Mouse (Mus musculus) heart, embryonic 14.5 days (tissue): ENCODE measurements at regions not wholly inside any gene's neighbourhood (a gene's known extent, or its start where the extent isn't known, plus 50 kb on each side); places are given as distances from the start of the nearest gene placed in this dataset.

Source experiments
- ATAC-seq: fragments of 200-750 bp; cut with Nextera tagmentation; 2 replicates; pipeline ENCODE4 v1.8.0; 2017; ENCODE audit warnings: low read depth, moderate TSS enrichment; ENCODE audit not compliant: insufficient number of reproducible peaks, insufficient read depth, low FRiP score
- H3K27ac ChIP-seq, 2 experiments: fragments of 200-500 bp in 1 of 2; fragments of 300-500 bp in 1 of 2; sonication (generic) in 1 of 2; replicated peaks in 1 of 2; 2 replicates each; pipeline ENCODE4 v1.5.1; 2012 to 2014; ENCODE audit warnings: low read depth in 2 of 2, low read length in 2 of 2, control low read depth in 1 of 2, mild to moderate bottlenecking in 1 of 2, mixed read lengths in 1 of 2; ENCODE audit not compliant: control insufficient read depth in 1 of 2, insufficient read depth in 1 of 2
- H3K27me3 ChIP-seq: fragments of 300-500 bp; sonication (generic); 2 replicates; pipeline ENCODE4 v1.6.1; 2014; ENCODE audit warnings: mild to moderate bottlenecking, low read length, control low read depth; ENCODE audit not compliant: control insufficient read depth, insufficient read depth
- H3K36me3 ChIP-seq: fragments of 300-500 bp; sonication (generic); 2 replicates; pipeline ENCODE4 v1.6.1; 2014; ENCODE audit warnings: mild to moderate bottlenecking, control low read depth, low read length, mixed read lengths; ENCODE audit not compliant: control insufficient read depth, insufficient read depth
- H3K4me1 ChIP-seq, 2 experiments: fragments of 200-500 bp in 1 of 2; fragments of 300-500 bp in 1 of 2; sonication (generic) in 1 of 2; 2 replicates each; pipeline ENCODE4 v1.6.1; 2012 to 2014; ENCODE audit warnings: low read length in 2 of 2, control low read depth in 1 of 2, mixed read lengths in 1 of 2; ENCODE audit not compliant: control insufficient read depth in 2 of 2, insufficient read depth in 2 of 2
- H3K4me2 ChIP-seq: fragments of 300-500 bp; sonication (generic); 2 replicates; pipeline ENCODE4 v1.6.1; 2014; ENCODE audit warnings: mild to moderate bottlenecking, low read length
- H3K4me3 ChIP-seq, 2 experiments: fragments of 200-500 bp in 1 of 2; fragments of 300-500 bp in 1 of 2; sonication (generic) in 1 of 2; 2 replicates each; pipeline ENCODE4 v1.5.1; 2012 to 2014; ENCODE audit warnings: low read length in 2 of 2, mild to moderate bottlenecking in 2 of 2, control low read depth in 1 of 2, low read depth in 1 of 2, moderate library complexity in 1 of 2; ENCODE audit not compliant: control insufficient read depth in 1 of 2, insufficient read depth in 1 of 2
- H3K9ac ChIP-seq: fragments of 300-500 bp; sonication (generic); 2 replicates; pipeline ENCODE4 v1.6.1; 2014; ENCODE audit warnings: mild to moderate bottlenecking, low read length
- H3K9me3 ChIP-seq: fragments of 300-500 bp; sonication (generic); 2 replicates; pipeline ENCODE4 v1.6.1; 2016; ENCODE audit warnings: low read length, control low read depth; ENCODE audit not compliant: control insufficient read depth
- WGBS: fragments of 180-500 bp; shearing (Covaris S2); extraction: QIAGEN DNeasy Blood & Tissue Kit; methylation state at CpG from one replicate; pipeline ENCODE4 v1.1.7; 2014; 5-methylcytosine and 5-hydroxymethylcytosine counted together

DNA sequence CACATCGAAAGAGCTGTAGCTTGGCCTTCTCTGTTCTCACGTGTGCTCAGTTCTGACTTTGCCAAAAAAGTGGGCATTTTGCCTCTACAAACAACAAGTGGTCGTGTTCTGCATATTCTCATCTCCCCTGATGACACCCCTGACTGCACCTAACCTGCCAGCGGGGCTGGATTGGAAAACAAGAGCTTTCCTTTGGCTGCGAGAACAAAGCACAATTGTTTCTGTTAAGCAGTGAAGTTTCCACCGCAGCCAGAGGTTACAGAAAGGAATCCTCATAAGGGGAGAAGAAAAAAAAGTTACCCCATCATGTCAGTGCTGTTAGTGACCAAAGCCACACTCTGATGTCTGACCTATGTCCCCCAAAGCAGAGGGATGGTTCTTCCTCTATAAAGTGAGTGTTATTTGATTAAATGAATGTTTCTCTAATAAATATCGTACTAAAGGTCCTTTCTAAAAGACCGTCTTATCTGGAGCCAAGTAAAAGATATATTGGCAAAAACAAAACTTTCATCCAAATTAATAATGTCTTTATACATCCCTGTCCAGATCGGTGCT lies 371.4 kb upstream of the Intu start:
- H3K27ac ChIP-seq, result no peak overlapping the region
- no peak overlapping the region for H3K4me3 ChIP-seq
- H3K4me2 ChIP-seq, result no peak overlapping the region
- WGBS, result 59% methylated on average over 9 of the region's 9 CpGs
- H3K27me3 ChIP-seq, result no peaks in the 10 kb centered on the region
- no peaks in the 10 kb centered on the region for H3K36me3 ChIP-seq
- ATAC-seq, result no peak
- H3K4me1 ChIP-seq, result no peaks in the 10 kb centered on the region
- H3K9ac ChIP-seq, result no peak overlapping the region
- H3K9me3 ChIP-seq, result no peaks in the 10 kb centered on the region

DNA sequence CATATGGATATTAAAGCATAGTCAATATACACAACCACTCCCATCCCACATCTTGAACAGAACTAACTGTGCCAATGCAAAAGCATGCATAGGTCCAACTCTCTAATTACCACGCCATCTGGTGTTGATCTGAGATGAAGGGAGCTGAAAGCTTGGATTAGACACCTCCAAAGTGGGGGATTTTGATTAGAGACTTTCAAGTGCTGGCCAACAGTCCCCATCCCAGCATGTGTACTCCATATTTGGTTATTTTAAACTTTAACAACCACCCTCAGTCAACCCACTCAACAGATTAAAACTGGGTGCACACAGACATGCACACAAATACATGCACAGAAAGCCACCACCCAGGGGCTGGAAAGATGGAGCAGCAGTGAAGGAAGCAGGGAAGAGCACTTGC lies 366.9 kb upstream of the Intu start:
- no peak overlapping the region for H3K27ac ChIP-seq
- no peaks in the 10 kb centered on the region for H3K27me3 ChIP-seq
- no peak for ATAC-seq
- H3K4me2 ChIP-seq, result no peak overlapping the region
- no peaks in the 10 kb centered on the region for H3K36me3 ChIP-seq
- H3K9me3 ChIP-seq, result no peaks in the 10 kb centered on the region
- no peak overlapping the region for H3K9ac ChIP-seq
- H3K4me3 ChIP-seq, result no peak overlapping the region
- no peaks in the 10 kb centered on the region for H3K4me1 ChIP-seq
- WGBS, result 63% methylated on average over 1 of the region's 1 CpGs

GRCm38 (mm10) chr3:40167970-40168626 lies 363.0 kb upstream of the Intu start:
- H3K4me2 ChIP-seq, result no peak overlapping the region
- no peaks in the 10 kb centered on the region for H3K9me3 ChIP-seq
- no peak for ATAC-seq
- 82% methylated on average over 12 of the region's 12 CpGs for WGBS
- no peaks in the 10 kb centered on the region for H3K27me3 ChIP-seq
- H3K4me1 ChIP-seq, result no peaks in the 10 kb centered on the region
- H3K4me3 ChIP-seq, result no peak overlapping the region
- H3K27ac ChIP-seq, result no peak overlapping the region
- H3K9ac ChIP-seq, result no peak overlapping the region
- no peaks in the 10 kb centered on the region for H3K36me3 ChIP-seq

DNA sequence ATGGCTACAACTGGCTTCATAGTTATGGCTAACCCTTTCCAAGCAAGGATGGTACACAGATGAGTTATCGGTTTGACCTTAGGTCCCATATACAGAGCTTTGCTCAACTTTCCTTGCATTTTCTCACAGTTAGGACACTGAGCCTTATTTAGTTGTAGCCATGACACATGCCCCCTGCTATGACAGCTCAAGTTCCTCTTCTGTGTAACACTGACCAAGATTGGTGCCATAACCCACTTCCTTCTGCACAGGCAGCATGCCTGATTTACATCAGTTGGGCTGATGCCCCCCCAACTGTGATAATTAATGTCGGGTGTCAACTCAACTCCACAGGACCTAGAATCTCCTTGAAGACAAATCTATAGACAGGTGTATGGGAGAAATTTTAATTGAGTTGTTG lies 361.5 kb upstream of the Intu start:
- no peak overlapping the region for H3K4me2 ChIP-seq
- no peak for ATAC-seq

GRCm38 (mm10) chr3:40179726-40180317 lies 351.3 kb upstream of the Intu start:
- Histone ChIP-seq H3K4me2 (no peak overlapping the region), H3K27ac (no peak overlapping the region), H3K4me3 (no peak overlapping the region), H3K4me1 (no peaks in the 10 kb centered on the region), H3K9ac (no peak overlapping the region), H3K9me3 (no peaks in the 10 kb centered on the region), H3K36me3 (no peaks in the 10 kb centered on the region), H3K27me3 (no peaks in the 10 kb centered on the region)
- WGBS, result 49% methylated on average over 3 of the region's 3 CpGs
- no peak for ATAC-seq

More for the DNA sequence above, 361.5 kb upstream of the Intu start:
- Histone ChIP-seq H3K4me3 (no peak overlapping the region), H3K4me1 (no peaks in the 10 kb centered on the region), H3K9me3 (no peaks in the 10 kb centered on the region), H3K27ac (no peak overlapping the region), H3K36me3 (no peaks in the 10 kb centered on the region), H3K9ac (no peak overlapping the region), H3K27me3 (no peaks in the 10 kb centered on the region)
- WGBS, result 74% methylated on average over 2 of the region's 2 CpGs

DNA sequence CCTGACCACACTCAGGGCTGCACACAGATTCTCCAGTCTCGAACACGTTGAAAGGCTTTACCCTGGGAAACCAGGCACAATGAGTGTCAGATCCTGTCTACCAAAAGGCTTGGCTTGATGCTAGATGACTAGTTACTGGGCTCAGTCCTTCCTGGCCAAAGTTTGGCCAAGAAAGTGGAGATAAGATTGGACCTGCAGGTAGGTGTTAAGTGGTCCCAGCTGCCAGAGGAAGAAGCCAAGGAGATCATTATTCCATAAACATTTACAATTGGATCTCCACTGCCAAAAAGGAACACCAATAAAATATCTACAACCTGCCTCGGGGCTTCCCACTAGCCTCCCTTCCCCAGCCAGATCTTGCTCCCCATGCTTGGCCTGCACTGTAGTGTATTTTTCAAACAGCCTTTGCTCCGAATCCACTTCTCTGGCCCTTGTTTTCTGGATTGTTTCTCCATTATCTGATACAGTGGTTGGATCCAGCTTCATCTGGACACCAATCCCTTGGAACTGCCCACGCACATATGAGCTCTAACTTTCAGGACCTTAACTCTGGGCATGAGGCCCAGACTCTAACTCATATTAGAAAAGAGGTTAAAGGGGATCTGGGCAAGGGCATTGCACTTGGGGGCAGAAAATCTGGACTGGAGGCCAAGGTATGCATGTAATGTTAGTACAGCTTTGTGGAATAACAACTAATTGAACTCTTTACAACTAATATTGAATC lies 345.3 kb upstream of the Intu start:
- Histone ChIP-seq H3K4me2 (no peak overlapping the region), H3K9me3 (no peaks in the 10 kb centered on the region), H3K4me3 (no peak overlapping the region), H3K27ac (no peak overlapping the region), H3K9ac (no peak overlapping the region), H3K4me1 (no peaks in the 10 kb centered on the region), H3K36me3 (no peaks in the 10 kb centered on the region), H3K27me3 (no peaks in the 10 kb centered on the region)
- 79% methylated on average over 5 of the region's 5 CpGs for WGBS
- no peak for ATAC-seq

GRCm38 (mm10) chr3:40189529-40189928 lies 341.6 kb upstream of the Intu start:
- Histone ChIP-seq H3K4me3 (no peak overlapping the region), H3K27me3 (no peaks in the 10 kb centered on the region), H3K9ac (no peak overlapping the region), H3K4me2 (no peak overlapping the region), H3K9me3 (no peaks in the 10 kb centered on the region), H3K4me1 (no peaks in the 10 kb centered on the region), H3K27ac (no peak overlapping the region), H3K36me3 (no peaks in the 10 kb centered on the region)
- no peak for ATAC-seq
- WGBS, result 75% methylated on average over 6 of the region's 6 CpGs
